Mouse (Mus musculus) mouse embryonic stem cell (cell line): Measurements from ENCODE around the gene Gcnt2.

Source experiments
- in situ Hi-C, 2 experiments: fragments of 300-500 bp; cut with MboI; formaldehyde crosslinking; loops; 1 replicate in 1 of 2; 3 replicates in 1 of 2; pipeline ENCODE4 v1.14.3; 2019 to 2020; ENCODE audit warnings: low sequenced_read_pairs in 2 of 2, low pct_unique_long_range_greater_than_20kb in 1 of 2, mixed read lengths in 1 of 2; ENCODE audit not compliant: unreplicated experiment in 1 of 2

Gcnt2 gene

DNA sequence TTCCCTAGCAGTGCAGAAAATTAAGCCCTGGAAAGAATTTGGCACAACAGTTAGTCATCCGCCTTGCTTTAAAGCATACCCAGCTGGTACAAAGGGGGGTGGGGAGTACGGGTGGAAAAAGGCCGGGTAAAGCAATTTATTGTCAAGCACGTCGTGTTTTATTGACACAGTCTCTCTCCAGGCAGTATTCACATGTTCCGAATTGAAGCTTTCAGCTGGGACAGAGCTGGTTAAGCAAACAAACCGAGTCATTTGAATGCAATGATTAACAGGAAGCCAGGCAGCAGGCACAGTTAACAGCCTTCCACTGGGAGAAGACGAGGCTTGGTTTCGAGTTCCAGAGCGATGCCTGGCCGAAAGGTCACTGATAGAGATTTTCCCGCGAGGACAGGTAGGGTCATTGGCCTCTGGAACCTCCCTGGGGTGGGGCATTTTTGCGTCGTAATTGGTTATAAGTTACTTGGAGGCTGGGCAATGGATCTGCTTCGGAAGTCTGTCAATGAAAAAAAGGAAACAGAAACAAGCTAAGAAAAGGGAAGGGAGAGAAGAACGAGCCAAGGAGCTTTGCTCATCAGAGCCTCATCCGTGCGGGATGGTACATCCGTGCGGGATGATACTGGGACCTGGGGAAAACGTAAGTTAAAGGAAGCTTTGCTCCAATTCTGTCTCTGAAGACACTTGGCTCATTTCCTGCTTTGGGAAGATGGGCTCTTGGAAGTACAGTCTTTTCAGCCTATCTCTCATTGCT lies at the start of gene Gcnt2:
Gene Gcnt2 (plus strand): TSS at position 103 of the 748 bp plus-strand sequence.
- in situ Hi-C loops, result no loop called here

DNA sequence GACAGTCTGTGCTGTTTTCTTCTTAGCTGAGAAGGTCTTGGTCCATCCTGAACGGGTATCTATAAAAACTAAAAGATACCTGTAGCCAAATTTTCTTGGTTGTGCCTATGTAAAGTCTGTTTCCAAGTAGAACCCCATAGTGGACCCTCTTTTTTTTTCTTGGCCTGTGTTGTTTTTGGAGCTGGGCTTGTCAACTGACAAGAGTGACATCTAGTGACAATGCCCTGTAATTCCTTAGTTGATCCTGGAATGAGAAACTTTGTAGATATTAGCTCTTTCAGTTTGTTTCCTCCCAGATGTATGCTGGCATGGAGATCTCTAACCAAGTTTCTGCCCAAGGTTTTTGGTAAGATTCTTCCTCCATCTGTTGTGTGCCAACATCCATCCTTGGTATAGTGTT lies 38.9 kb upstream of the Gcnt2 start:
- in situ Hi-C loops, result no loop called here

DNA sequence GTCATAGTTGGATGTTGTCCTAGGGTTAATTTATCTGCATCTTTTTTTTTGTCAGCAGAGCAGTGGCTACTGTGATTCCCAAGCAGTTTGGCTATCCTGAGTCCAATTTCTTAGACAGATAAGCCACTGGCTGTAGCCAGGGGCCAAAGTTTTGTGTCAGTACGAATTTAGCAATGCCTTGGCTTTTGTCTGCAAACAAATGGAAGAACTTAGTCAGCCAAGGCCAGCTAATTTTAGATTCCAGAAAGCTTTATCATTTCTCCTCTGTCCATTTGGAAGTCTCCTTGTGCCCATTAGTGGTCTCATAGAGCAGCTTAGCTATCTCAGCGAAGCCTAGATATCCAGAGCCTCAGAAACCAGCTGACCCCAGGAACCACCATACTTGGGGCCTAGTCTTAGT lies 37.6 kb upstream of the Gcnt2 start:
- in situ Hi-C loops, result no loop called here

DNA sequence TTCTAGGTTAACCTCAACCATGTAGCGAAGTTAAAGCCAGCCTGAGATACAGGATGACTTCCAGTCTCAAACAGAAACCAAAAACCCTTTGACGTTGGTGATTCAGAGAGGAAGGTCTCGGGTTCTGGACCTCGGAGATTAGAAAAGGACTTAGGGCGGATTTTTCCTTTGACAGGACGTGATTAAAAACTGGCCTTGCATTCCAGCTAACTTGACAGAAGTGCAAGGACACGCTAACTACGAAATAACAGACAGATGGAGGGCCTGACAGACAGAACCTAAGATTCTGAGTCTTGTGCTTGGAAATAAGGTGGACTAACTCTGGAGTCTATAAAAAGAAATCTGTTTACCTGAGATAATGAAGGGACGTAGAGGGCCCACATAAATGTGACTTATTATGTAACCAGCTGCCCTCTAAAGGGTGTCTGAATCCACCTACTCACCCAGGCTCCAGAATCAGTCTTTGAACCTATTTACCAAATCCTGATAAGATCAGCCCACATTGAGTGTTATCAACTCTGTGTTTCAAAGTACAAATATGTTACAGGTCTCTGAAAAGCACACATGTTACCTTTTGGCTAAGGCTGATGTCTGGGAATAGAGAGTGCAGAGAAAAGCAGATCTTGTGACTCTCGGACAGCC lies 18.3 kb upstream of the Gcnt2 start:
- in situ Hi-C loops, result loop anchor here (10.0 kb wide), 4 partner anchors 144 to 404 kb away; partner anchors contain the start of genes Pak1ip1 (in 1 of the 2) and Smim13 (in 1 of the 2)

DNA sequence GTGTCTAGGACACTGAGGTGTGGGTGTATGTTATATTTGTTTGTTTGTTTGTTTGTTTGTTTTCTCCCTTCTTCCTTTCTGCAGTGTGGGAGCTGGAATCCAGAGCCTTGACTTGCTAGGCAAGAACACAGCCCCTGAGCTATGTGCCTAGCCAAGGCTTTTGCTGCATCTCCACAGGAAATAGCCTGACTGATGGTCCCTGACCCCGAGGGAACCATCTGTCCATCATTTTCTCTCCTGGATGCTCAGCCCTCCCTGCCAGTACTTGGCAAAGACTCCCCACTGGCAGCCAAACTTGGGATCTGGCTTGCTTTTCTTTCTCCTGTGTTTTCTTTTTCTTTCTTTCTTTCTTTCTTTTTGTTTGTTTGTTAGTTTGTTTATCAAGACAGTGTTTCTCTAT lies 17.4 kb upstream of the Gcnt2 start:
- in situ Hi-C loops, result loop anchor here (10.0 kb wide), 4 partner anchors 143 to 403 kb away; partner anchors contain the start of genes Pak1ip1 (in 1 of the 2) and Smim13 (in 1 of the 2)

DNA sequence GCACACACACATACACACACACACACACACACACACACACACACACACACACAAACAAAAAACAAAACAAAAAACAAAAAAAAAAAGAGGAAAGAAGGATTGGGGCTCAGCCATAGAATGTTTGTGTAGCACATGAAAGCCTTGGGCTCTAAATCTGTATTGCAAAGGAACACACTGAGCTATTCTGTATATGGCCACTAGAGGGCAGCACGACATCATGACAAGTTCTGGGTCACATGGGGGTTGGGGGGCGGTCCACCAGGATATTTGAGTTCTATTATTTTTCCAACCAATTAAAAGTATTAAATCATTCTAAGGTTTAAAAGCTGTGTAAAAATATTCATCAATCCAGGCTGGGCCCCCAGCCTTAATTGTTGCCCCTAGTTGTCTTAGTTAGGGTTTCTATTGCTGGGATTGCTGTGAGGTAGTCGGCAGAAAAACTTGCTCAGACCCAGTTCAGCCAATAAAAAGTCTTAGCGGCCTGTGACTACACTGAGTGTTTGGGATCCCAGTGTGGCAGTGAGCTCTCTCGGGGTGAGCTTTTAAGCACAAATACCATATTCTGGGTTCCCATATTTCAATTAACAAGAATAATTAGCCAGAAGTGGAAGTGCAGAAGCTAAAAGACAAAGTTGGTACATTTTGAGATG lies 16.0 kb upstream of the Gcnt2 start:
- in situ Hi-C loops, result loop anchor here (10.0 kb wide), 4 partner anchors 141 to 401 kb away; partner anchors contain the start of genes Pak1ip1 (in 1 of the 2) and Smim13 (in 1 of the 2)

DNA sequence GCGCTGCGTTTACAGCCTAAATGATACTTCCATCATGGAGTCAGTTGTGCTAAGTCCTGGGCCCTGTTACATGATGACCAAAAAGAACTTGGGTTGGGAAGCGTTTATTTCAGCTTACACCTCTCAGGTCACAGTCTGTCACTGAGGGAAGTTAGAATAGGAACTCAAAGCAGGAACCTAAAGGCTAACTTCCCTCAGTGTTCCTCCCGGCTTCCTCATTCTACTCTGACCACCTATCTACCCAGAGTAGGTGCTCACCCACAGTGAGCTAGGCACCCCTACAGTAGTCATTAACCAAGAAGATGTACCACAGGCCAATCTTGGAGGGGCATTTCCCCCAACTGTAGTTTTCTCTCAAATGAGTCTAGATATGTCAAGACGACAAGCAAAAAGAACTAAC lies 15.4 kb upstream of the Gcnt2 start:
- in situ Hi-C loops, result loop anchor here (10.0 kb wide), 4 partner anchors 141 to 401 kb away; partner anchors contain the start of genes Pak1ip1 (in 1 of the 2) and Smim13 (in 1 of the 2)

DNA sequence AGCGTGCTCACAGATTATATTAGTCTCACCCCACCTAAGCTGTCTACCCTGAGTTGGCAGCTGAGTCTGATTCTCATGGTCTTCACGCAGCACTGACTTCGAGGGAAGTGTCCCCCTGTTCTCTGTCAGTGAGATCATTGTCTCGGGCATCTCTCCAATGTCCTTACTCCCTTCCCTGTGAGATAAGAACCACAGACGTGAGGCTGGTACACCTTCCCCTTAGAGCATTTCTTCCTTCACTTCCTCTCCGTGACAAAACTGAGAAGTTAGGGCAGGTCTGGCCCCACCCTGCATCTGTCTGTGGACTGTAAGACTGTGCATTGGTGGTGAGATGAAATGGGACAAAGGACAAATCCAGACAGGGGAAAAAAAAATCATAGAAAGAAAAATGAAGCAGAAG lies 13.6 kb upstream of the Gcnt2 start:
- in situ Hi-C loops, result loop anchor here (10.0 kb wide), 4 partner anchors 139 to 399 kb away; partner anchors contain the start of genes Pak1ip1 (in 1 of the 2) and Smim13 (in 1 of the 2)

DNA sequence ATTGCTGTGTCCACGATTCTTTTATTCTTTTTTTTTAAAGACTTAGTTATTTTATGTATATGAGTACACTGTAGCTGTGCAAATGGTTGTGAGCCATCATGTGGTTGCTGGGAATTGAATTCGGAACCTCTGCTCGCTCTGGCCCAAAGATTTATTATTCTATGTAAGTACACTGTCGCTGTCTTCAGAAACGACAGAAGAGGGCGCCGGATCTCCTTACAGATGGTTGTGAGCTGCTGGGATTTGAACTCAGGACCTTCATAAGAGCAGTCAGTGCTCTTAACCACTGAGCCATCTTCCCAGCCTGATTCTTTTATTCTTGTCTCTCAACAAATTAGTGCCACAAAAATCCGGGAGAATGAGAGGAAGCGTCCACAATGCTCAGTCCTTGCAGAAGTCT lies 13.2 kb upstream of the Gcnt2 start:
- in situ Hi-C loops, result loop anchor here (10.0 kb wide), 4 partner anchors 138 to 398 kb away; partner anchors contain the start of genes Pak1ip1 (in 1 of the 2) and Smim13 (in 1 of the 2)

DNA sequence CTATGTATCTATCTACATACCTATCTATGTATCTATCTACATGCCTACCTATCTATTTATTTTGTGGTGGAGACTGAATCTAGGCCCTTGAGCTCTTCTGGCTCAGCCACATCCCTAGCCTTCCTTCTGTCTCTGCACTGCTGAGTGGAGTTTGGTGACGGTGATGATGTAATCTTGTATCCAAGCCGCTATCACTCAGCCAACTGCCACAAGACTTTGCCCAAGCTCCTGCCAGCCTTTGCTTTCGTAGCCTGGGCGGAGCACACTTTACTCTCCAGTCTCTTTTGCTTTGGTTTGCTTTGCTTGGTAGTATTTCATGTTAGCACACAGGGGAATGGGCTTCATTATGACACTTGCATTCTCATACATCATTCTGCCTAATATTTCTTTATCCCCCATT lies 11.7 kb upstream of the Gcnt2 start:
- in situ Hi-C loops, result loop anchor here (10.0 kb wide), 4 partner anchors 137 to 397 kb away; partner anchors contain the start of genes Pak1ip1 (in 1 of the 2) and Smim13 (in 1 of the 2)

DNA sequence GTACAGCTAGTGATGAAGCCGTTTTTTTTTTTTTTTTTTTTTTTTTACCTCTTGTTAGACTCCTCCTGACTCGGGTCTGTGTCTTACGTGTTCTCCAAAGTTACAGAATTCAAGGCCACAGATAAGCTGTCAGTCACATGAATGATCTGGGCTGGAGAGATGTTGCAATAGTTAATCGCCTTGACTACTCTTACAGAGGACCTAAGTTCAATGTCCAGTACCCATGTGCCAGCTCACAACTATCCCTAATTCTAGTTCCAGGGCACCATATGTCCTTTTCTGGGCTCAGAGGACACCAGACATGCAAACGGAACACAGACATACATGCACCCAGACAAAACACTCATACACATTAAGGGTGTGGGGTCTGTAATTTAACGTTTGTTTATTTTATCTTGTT lies 8.9 kb upstream of the Gcnt2 start:
- in situ Hi-C loops, result loop anchor here in 1 of 2 experiments (5.0 kb wide), 1 partner anchor 37 kb away; no protein-coding TSS in a partner anchor

DNA sequence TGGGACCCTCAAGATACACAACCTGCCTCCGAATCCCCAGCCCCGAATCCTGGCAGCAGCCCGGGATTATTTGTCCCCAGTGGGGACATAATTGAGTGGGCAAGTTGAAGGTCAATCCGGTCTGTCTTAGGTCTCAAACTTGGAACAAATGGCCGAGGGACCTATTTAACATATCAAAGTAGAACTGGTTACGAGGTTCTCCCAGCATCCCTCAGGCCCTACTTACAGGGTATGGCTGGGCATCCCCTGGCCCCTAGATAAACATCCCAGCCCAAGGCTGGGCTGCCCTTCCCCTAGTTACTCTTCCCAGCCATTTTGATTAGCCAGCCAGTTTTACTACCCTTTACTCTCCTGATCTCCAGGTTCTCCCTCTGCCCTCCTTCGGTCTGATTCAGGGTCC lies 8.3 kb upstream of the Gcnt2 start:
- in situ Hi-C loops, result loop anchor here in 1 of 2 experiments (5.0 kb wide), 1 partner anchor 36 kb away; no protein-coding TSS in a partner anchor

DNA sequence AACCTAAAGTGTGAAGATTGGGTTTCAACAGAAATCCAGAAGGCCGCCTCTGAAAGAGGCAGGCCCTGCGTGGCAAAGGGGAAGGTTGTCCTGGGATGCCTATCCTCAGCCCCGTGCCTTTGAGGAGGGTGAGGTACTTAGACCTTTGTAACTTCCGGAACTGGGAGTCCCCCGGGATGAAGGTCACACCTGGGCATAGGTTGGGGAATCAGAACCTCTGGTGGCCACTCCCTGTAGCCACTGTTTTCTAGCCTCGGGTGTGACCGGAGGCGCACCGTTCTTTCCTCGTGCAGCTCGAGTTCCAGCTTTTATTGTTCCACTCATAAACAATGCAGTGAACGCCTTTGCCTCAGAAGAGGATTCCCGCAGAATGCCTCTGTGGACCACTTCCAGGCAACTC lies 7.6 kb upstream of the Gcnt2 start:
- in situ Hi-C loops, result loop anchor here in 1 of 2 experiments (5.0 kb wide), 1 partner anchor 35 kb away; no protein-coding TSS in a partner anchor

DNA sequence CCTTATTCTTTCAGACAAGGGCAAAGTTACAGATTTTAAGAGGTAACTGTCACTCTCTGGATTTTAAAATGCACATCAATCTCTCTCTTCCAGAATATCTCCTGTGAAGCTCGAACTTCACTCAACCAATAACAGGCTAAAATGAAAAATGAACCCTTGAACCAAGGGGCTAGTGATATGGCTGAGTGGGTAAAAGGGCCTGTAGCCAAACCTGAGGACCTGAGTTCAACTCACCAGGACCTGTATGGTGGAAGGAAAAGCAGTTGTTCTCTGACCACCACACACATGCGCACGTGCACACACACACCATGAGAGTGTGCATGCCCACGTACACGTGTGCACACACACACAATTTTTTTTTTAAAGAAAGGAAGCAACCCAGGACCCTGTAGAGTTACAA lies 6.8 kb upstream of the Gcnt2 start:
- in situ Hi-C loops, result loop anchor here in 1 of 2 experiments (5.0 kb wide), 1 partner anchor 35 kb away; no protein-coding TSS in a partner anchor

DNA sequence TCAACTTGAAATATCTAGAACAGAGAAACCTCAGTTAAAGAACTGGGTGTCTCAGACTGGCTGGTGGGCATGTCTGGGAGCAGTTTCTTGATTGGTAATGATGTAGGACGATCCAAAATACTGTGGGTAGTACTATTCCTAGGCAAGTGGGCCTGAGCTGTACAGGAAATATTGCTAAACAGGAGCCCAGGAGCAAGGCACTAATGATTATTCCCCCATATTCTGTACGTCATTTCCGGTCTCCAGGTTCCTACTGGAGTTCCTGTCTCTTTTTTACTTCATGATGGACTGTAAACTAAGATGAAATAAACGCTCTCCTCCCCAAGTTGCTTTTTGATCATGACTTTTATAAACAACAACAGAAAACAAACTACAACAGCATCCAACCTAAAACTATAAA lies 5.7 kb upstream of the Gcnt2 start:
- in situ Hi-C loops, result loop anchor here in 1 of 2 experiments (5.0 kb wide), 1 partner anchor 33 kb away; no protein-coding TSS in a partner anchor

DNA sequence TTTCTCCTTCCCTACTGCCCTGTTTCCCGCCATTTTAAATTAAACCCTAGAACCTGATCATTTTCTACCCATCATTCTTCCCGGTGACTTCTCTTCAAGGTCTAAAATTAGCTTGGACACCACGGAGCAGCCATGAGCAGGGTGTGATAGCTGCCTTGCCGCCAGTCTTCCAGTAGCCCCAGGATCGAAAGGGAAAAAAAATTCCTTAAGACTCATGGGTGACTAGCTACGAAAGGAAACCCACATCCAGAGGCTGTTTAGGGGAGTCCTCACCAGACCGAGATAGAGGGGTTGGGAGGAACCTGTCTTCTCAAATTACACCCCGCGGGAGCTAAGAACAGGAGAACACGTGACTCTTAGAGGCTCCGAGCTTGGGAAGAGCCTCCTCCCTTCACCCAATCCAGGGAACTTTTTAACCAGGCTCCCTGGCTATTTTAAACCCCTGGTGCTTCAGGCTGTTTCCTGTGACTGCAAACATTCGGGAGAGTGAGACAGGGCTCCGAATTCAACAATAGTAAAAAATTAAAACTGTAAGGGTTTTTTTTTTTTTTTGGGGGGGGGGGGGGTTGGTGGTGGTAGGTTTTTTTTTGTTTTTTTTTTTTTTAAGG lies 5.0 kb upstream of the Gcnt2 start:
- in situ Hi-C loops, result loop anchor here in 1 of 2 experiments (5.0 kb wide), 1 partner anchor 33 kb away; no protein-coding TSS in a partner anchor

DNA sequence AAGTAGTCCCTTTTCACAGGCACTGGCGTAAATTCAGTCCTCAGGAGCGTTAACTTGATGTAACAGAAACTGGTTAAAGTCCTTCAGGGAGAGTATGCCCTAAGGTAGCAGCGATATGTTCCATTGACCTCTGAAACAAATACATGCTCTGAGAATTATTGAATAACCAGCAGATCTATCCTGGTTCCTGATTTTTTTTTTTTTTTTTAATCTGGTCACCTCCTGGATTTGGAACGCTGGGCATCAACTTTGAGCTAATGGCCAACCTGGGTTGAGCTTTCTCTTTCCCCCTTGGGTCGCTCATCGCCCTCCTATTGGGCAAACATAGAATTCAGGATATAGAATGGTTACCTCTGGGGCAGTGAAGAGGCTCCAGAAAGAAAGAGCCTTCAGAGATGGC lies 4.3 kb upstream of the Gcnt2 start:
- in situ Hi-C loops, result no loop called here

DNA sequence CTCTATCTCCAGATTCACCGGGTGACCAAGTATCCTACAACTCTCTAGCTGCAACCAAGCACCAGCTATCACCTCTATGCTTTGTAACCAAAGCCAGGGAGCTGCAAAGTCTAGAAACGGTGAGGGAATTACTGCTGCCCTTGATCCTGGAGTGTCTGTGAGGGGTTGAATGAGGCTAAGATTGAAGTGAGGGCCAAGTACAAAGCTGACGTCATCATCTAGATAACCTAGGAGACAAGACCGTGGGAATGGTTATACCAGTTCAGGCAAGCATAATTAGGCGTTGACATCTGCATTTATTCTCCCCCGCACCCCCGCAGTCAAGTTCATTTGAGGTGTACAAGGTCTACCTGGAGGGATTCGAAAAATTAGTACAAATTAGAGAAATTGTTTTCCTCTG lies 2.8 kb upstream of the Gcnt2 start:
- in situ Hi-C loops, result no loop called here
